Mouse (Mus musculus) cerebellum, adult 2 months (tissue): Measurements from ENCODE around the gene Rhox2e. TPM values are rescaled to one million over a fixed set of nuclear protein-coding genes. Genes with fewer than 3 reads are reported as not detected.
"Not testable (repeated sequence)": the region's sequence is repeated elsewhere in the genome, so short reads cannot be mapped to it uniquely, and the experiment has no call there.

Experiments used
- DNase-seq, 2 experiments: peaks; one replicate each; pipeline ENCODE4 v3.0.0; 2021
- H3K27ac ChIP-seq: fragments of 200-500 bp; 2 replicates; pipeline ENCODE4 v1.5.1; 2012; ENCODE audit warnings: low read length, control low read depth, inconsistent platforms; ENCODE audit not compliant: insufficient read depth
- H3K27me3 ChIP-seq: fragments of 200-500 bp; 2 replicates; pipeline ENCODE4 v1.6.1; 2012; ENCODE audit warnings: inconsistent platforms, mild to moderate bottlenecking, low read length, moderate library complexity; ENCODE audit not compliant: control insufficient read depth, insufficient read depth
- H3K4me1 ChIP-seq: fragments of 200-500 bp; 2 replicates; pipeline ENCODE4 v1.6.1; 2011; ENCODE audit warnings: low read length; ENCODE audit not compliant: control insufficient read depth, insufficient read depth
- H3K4me3 ChIP-seq: fragments of 200-500 bp; replicated peaks from 2 replicates; pipeline ENCODE3; 2011; ENCODE audit warnings: mild to moderate bottlenecking, low read depth, low read length, control low read depth; ENCODE audit not compliant: insufficient read depth
- WGBS: fragments of 180-500 bp; shearing (Covaris S2); methylation state at CpG from one replicate; pipeline ENCODE4 v1.1.7; 2018; 5-methylcytosine and 5-hydroxymethylcytosine counted together
- polyA plus RNA-seq: library from polyadenylated mRNA; depleted of rRNA; stranded (reverse); fragments of >200 nt; gene quantifications from 2 replicates; pipeline ENCODE4 v1.2.3, GENCODE M21; 2012; rRNA removed

Rhox2e gene
- polyA plus RNA-seq: not detected in 2 replicates

- not testable (repeated sequence) for H3K4me3 ChIP-seq, DNase-seq, H3K27ac ChIP-seq, H3K4me1 ChIP-seq, H3K27me3 ChIP-seq
- WGBS: 88% methylated on average over 2 of the region's 8 CpGs
Measured at GRCm38 (mm10) chrX:37530152-37530551, at the start of gene Rhox2e. Rhox2e (plus strand) TSS chrX:37530452.

GRCm38 (mm10) chrX:37514059-37514458 is 16.2 kb upstream of the Rhox2e start, which contains the start of gene Rhox4d:
Rhox4d (plus strand) TSS chrX:37514359.
- not testable (repeated sequence) for H3K4me3 ChIP-seq, DNase-seq
- WGBS: 91% methylated on average over 17 of the region's 18 CpGs

GRCm38 (mm10) chrX:37541719-37542118 is 11.5 kb downstream of the Rhox2e start, which contains the start of gene Rhox3e:
Rhox3e (plus strand) TSS chrX:37542019.
- no CpG with 5 or more reads among the region's 4 CpGs for WGBS

More at GRCm38 (mm10) chrX:37514059-37514458, 16.2 kb upstream of the Rhox2e start, which contains the start of gene Rhox4d:
- not testable (repeated sequence) for H3K4me1 ChIP-seq, H3K27ac ChIP-seq, H3K27me3 ChIP-seq

GRCm38 (mm10) chrX:37557112-37557511 is 26.9 kb downstream of the Rhox2e start, which contains the start of gene Rhox4e:
Rhox4e (plus strand) TSS chrX:37557412.
- H3K27me3 ChIP-seq, H3K4me3 ChIP-seq, DNase-seq, H3K27ac ChIP-seq, H3K4me1 ChIP-seq: not testable (repeated sequence)
- 95% methylated on average over 10 of the region's 18 CpGs for WGBS

More at GRCm38 (mm10) chrX:37541719-37542118, 11.5 kb downstream of the Rhox2e start, which contains the start of gene Rhox3e:
- H3K27ac ChIP-seq, H3K4me1 ChIP-seq, H3K4me3 ChIP-seq, H3K27me3 ChIP-seq, DNase-seq: not testable (repeated sequence)

- H3K27me3 ChIP-seq, H3K4me3 ChIP-seq, H3K27ac ChIP-seq, DNase-seq, H3K4me1 ChIP-seq: not testable (repeated sequence)
- 97% methylated on average over 8 of the region's 8 CpGs for WGBS
Measured at GRCm38 (mm10) chrX:37571105-37571504, 40.9 kb downstream of the Rhox2e start, which contains the start of gene Rhox2f. Rhox2f (plus strand) TSS chrX:37571405.

- not testable (repeated sequence) for H3K4me3 ChIP-seq, H3K27me3 ChIP-seq, DNase-seq, H3K4me1 ChIP-seq, H3K27ac ChIP-seq
- 19% methylated on average over 2 of the region's 2 CpGs for WGBS
Measured at GRCm38 (mm10) chrX:37572638-37573037, 42.4 kb downstream of the Rhox2e start.

GRCm38 (mm10) chrX:37580692-37581091 is 50.4 kb downstream of the Rhox2e start, which contains the start of gene Rhox3f:
Rhox3f (plus strand) TSS chrX:37580992.
- not testable (repeated sequence) for DNase-seq, H3K27me3 ChIP-seq, H3K27ac ChIP-seq

More at GRCm38 (mm10) chrX:37580692-37581091, 50.4 kb downstream of the Rhox2e start, which contains the start of gene Rhox3f:
- H3K4me3 ChIP-seq, H3K4me1 ChIP-seq: not testable (repeated sequence)

Other genes with a start within 250 kb of the Rhox2e start
- gene Rhox3a2, start 150.4 kb upstream of the Rhox2e start, polyA plus RNA-seq: not detected in 2 replicates
- gene Rhox4a2, start 139.6 kb upstream of the Rhox2e start, polyA plus RNA-seq: not detected in 2 replicates
- not detected in 2 replicates for gene Rhox2b, start 118.4 kb upstream of the Rhox2e start, polyA plus RNA-seq
- gene Rhox4b, start 98.0 kb upstream of the Rhox2e start, polyA plus RNA-seq: not detected in 2 replicates
- gene Rhox2c, start 76.8 kb upstream of the Rhox2e start, polyA plus RNA-seq: not detected in 2 replicates
- not detected in 2 replicates for gene Rhox3c, start 71.9 kb upstream of the Rhox2e start, polyA plus RNA-seq
- gene Rhox4c, start 50.1 kb upstream of the Rhox2e start, polyA plus RNA-seq: not detected in 2 replicates
- gene Rhox2d, start 37.0 kb upstream of the Rhox2e start, polyA plus RNA-seq: not detected in 2 replicates
- gene Rhox4d, start 16.1 kb upstream of the Rhox2e start, polyA plus RNA-seq: not detected in 2 replicates
- not detected in 2 replicates for gene Rhox3e, start 11.6 kb downstream of the Rhox2e start, polyA plus RNA-seq
- not detected in 2 replicates for gene Rhox4e, start 27.0 kb downstream of the Rhox2e start, polyA plus RNA-seq
- gene Rhox2f, start 41.0 kb downstream of the Rhox2e start, polyA plus RNA-seq: not detected in 2 replicates
- gene Rhox3f, start 50.5 kb downstream of the Rhox2e start, polyA plus RNA-seq: not detected in 2 replicates
- not detected in 2 replicates for gene Rhox4f, start 77.3 kb downstream of the Rhox2e start, polyA plus RNA-seq
- gene Rhox3g, start 98.2 kb downstream of the Rhox2e start, polyA plus RNA-seq: not detected in 2 replicates
- gene Rhox2g, start 113.0 kb downstream of the Rhox2e start, polyA plus RNA-seq: not detected in 2 replicates
- gene Rhox4g, start 120.9 kb downstream of the Rhox2e start, polyA plus RNA-seq: not detected in 2 replicates
- gene Rhox3h, start 138.3 kb downstream of the Rhox2e start, polyA plus RNA-seq: not detected in 2 replicates
- not detected in 2 replicates for gene Rhox2h, start 142.8 kb downstream of the Rhox2e start, polyA plus RNA-seq